Mouse (Mus musculus) liver, adult 2 months (tissue): ENCODE results near the gene Tardbp.

Source experiments
- CTCF ChIP-seq: fragments of 200-500 bp; IDR thresholded peaks from 2 replicates; pipeline ENCODE4 v1.5.1; 2011; ENCODE audit warnings: low read depth, low read length, control low read depth
- POLR2A ChIP-seq: fragments of 200-500 bp; IDR thresholded peaks from 2 replicates; pipeline ENCODE4 v1.6.1; 2011; ENCODE audit warnings: low read length, control low read depth; ENCODE audit not compliant: insufficient read depth; ENCODE audit errors: extremely low read depth

GRCm38 (mm10) chr4:148657776-148658175 is 31.0 kb upstream of the Tardbp start:
- TF ChIP-seq CTCF (no peak), POLR2A (no peak)
